Mouse (Mus musculus) liver, adult 10 weeks (tissue): ENCODE data around the gene Adam23. TPM values are rescaled to one million over a fixed set of nuclear protein-coding genes. Genes with fewer than 3 reads are reported as not detected.

ENCODE experiments used
- polyA plus RNA-seq: library from polyadenylated mRNA; stranded (reverse); fragments of 350-450 nt; fragmentation: Illumina TruSeq; extraction: RNeasy Lipid Tissue Mini Kit (QIAGEN cat#74804); gene quantifications from one replicate; pipeline ENCODE4 v1.2.3, GENCODE M21; 2014; ENCODE audit warnings: low read depth, low replicate concordance

The Adam23 gene
- polyA plus RNA-seq = 7.4 TPM

DNA sequence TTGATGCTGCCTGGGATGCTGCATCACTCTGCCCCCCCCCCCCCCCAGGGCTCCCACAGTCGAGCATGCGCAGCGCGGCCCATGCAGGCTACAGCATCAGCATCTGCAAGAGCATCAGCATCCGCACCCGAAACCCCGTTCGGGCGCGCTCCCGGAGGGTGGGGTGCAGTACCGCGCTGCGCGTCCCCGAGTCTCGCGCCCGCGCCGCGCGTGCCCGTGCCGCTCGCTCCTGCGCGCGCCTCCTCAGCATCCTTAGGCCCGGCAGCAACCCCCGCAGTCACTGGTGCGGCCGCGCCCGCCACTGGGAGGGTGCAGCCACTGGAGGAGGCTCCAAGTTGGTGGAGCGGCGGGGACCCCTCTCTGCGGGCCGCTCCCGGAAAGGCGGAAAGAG lies at the start of gene Adam23:
TSS of gene Adam23 (plus strand) at position 236 of the 391 bp plus-strand sequence.

GRCm38 (mm10) chr1:63615668-63616067 lies 170.0 kb downstream of the Adam23 start, which contains the start of gene Gm39653:
TSS of gene Gm39653 (plus strand) at chr1:63615968.

Other genes with a start within 250 kb of the Adam23 start
- not detected for gene Gpr1, start 231.3 kb upstream of the Adam23 start, polyA plus RNA-seq
- not detected for gene Zdbf2, start 172.6 kb upstream of the Adam23 start, polyA plus RNA-seq
- gene Gm39653, start 170.1 kb downstream of the Adam23 start, polyA plus RNA-seq = not detected
- not detected for gene Dytn, start 241.0 kb downstream of the Adam23 start, polyA plus RNA-seq